In genomic region chr19:59367892-59368291, GRCm38 (mm10) we compare ENCODE assay signal across 19 mouse cellular contexts.
"Had no signal": no experiment of that assay in that cellular context is flagged by ENCODE, and none has a peak within 500 bp of the region (broad histone marks: within the 10 kb centered on the region; RNA-seq: fewer than 3 reads in every experiment).

No protein-coding gene starts in this region.

- DNase-seq: kidney, adult 11 months; kidney, adult 8-10 months; kidney, postnatal 10 days; kidney, postnatal 36 days; layer of hippocampus, postnatal 36 days; liver, embryonic 13.5 days; lung, postnatal 10 days; lung, postnatal 4 days; midbrain, embryonic 14.5 days; right cerebral cortex, adult 18-20 months; right cerebral cortex, postnatal 25 days; thymus, adult 18-20 months; thymus, postnatal 36 days had no signal

- H3K4me1 ChIP-seq: kidney, embryonic 15.5 days; lung, embryonic 15.5 days; neural tube, embryonic 12.5 days; neural tube, embryonic 15.5 days had no signal

- H3K27ac ChIP-seq: kidney, embryonic 15.5 days; left cerebral cortex, adult 2 months; liver, embryonic 13.5 days; lung, embryonic 15.5 days; neural tube, embryonic 12.5 days; neural tube, embryonic 15.5 days had no signal

- H3K27me3 ChIP-seq: kidney, embryonic 15.5 days; liver, embryonic 13.5 days; lung, embryonic 15.5 days; neural tube, embryonic 15.5 days had no signal

- H3K9me3 ChIP-seq: kidney, embryonic 15.5 days; liver, embryonic 13.5 days; lung, embryonic 15.5 days; neural tube, embryonic 12.5 days; neural tube, embryonic 15.5 days had no signal

- H3K4me3 ChIP-seq: kidney, embryonic 15.5 days; left cerebral cortex, adult 2 months; liver, embryonic 13.5 days; lung, embryonic 15.5 days; neural tube, embryonic 12.5 days; neural tube, embryonic 15.5 days had no signal

- H3K9ac ChIP-seq: kidney, embryonic 15.5 days; liver, embryonic 13.5 days; lung, embryonic 15.5 days; neural tube, embryonic 12.5 days; neural tube, embryonic 15.5 days had no signal

- H3K36me3 ChIP-seq: kidney, embryonic 15.5 days; liver, embryonic 13.5 days; lung, embryonic 15.5 days; neural tube, embryonic 12.5 days; neural tube, embryonic 15.5 days had no signal

- H3K4me2 ChIP-seq: kidney, embryonic 15.5 days; liver, embryonic 13.5 days; lung, embryonic 15.5 days; midbrain, embryonic 11.5 days; neural tube, embryonic 12.5 days; neural tube, embryonic 15.5 days had no signal
